Mouse (Mus musculus): ENCODE data around the gene Cfap299.

The Cfap299 gene

DNA sequence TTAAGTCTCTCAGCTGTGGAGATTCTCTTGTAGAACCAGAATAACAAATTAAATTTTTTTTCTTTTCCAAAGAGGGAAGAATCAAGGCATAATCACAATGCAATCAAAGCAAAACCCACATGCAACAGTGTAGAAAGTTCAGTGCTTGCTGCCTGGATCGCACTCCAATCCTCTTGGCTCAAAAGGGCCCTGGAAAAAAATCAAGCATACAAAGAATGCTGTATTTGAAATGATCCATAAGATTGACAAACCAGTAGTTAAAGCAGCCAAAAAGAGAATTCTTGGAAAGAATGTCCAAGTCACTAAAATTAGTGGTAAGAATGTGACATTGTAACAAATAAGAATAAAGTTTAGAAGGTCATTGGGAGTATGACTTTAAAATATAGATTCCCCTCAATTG lies 486.2 kb downstream of the Cfap299 start:
- DNase-seq (ENCODE audit: low spot score in 2 of 2): no peak

DNA sequence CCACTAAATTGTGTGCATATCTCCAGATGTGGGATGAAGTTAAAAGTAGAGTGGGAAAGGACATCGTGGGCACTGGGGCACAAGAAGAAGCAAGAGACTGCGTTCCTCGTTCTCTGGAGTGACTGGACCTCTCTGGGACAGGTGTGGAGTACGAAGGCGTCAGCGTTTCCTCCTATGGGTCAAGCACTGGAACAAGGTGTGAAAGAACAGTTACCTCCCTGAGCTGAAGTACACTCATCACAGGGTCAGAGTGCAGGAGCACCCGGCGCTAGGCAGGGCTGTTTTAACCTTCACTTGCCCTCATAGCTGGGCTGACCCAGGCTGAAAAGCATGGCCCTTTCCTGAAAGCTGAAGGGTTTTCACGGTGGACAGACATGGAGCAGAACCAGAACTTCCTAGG lies 504.7 kb downstream of the Cfap299 start:
- no peak for DNase-seq (ENCODE audit: low spot score in 2 of 2)

DNA sequence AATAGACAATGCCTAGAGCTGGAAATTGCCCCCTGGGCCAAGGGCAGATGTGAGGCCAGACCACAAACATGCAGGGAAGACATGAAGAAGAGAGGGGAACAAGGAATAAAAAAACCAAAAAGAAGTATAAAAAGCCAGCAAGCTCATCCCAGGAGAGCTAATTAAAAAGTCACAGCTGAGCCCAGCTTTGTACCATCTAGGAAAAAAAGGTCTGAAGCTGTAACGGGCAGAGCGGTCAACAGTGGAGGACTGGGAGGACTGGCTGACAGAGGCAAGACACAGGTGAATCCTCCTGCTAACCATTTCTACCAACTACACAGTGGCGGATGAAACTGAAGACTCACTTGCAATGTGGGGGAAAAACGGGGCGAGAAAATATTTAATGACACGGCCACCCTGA lies 505.2 kb downstream of the Cfap299 start:
- DNase-seq (ENCODE audit: low spot score in 2 of 2): no peak

DNA sequence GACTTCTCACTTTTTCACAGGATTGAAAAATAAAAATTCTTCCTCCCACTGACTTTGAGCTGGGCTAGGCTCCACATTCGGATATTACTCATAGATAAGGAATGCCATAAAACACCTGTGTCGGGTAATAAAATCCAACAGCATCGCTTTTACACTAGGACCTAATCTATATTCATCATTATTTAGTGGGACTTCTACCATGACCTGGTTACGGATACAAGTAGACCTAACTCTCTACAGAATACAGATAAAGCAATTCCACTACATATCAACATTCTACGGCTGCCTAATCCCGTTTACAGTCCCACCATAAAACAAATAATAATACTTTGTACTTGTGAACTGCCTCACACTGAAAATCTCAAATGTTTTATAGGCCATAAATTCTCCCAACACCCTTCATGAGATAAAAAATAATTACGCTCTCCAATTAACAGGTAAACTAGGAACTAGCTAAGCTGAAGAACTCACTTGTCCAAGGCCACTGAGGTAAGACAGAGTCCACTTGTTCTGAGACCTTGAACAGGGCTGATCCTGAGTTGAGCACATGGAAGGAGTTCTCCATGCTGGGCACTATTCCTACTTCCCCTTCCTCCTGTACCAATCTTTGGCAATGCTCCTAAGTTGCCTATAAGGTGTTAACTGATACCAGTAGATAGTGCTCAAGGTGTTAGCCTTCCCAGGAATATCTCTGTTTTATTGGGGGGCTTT lies 513.7 kb downstream of the Cfap299 start:
- DNase-seq (ENCODE audit: low spot score in 2 of 2): no peak

DNA sequence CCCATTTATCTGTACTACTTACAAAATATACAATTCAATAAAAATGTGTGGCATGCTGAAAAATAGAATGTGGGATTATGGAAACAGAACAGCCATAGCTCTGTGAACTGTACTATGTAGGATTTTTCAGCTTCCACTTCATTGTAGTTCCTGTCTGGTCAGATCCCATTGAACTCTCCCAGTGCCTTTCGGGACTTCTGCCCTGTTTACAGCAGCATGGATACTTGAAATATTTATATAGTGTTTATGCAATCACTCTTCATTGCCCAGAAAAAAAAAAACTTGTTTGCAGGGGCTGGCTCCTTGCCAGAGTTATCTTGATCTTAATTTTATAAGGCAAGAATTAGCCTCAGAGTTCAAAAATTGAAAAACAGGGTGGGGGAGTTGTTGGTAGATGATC lies 515.6 kb downstream of the Cfap299 start:
- DNase-seq (ENCODE audit: low spot score in 2 of 2): no peak

Measured in spleen, postnatal 14 days (tissue).